Mouse (Mus musculus) macrophage (primary cell): ENCODE data around the gene Skp1a. TPM values are rescaled to one million over a fixed set of nuclear protein-coding genes. Genes with fewer than 3 reads are reported as not detected.
"Not testable (repeated sequence)": the region's sequence is repeated elsewhere in the genome, so short reads cannot be mapped to it uniquely, and the experiment has no call there.

Source experiments
- H3K27ac ChIP-seq: fragments of 350-480 bp; formaldehyde crosslinking; 2 replicates; pipeline ENCODE4 v1.9.0; 2021
- H3K36me3 ChIP-seq: fragments of 350-480 bp; formaldehyde crosslinking; 2 replicates; pipeline ENCODE4 v1.9.0; 2021; ENCODE audit errors: inconsistent target
- H3K4me3 ChIP-seq: fragments of 350-480 bp; formaldehyde crosslinking; 2 replicates; pipeline ENCODE4 v1.9.0; 2021; ENCODE audit errors: inconsistent target
- H3K79me2 ChIP-seq: fragments of 350-480 bp; formaldehyde crosslinking; 2 replicates; pipeline ENCODE4 v1.9.0; 2021; ENCODE audit errors: inconsistent target
- WGBS: methylation state at CpG from one replicate; pipeline ENCODE4 v1.1.7; 2026; ENCODE audit warnings: inconsistent platforms; ENCODE audit not compliant: missing documents; 5-methylcytosine and 5-hydroxymethylcytosine counted together
- polyA plus RNA-seq: library from polyadenylated mRNA; stranded (reverse); fragments of 250-400 nt; gene quantifications from 3 replicates; pipeline ENCODE4 v1.2.4, GENCODE M21; 2018; ENCODE audit warnings: inconsistent platforms
- total RNA-seq, 78 experiments: library from RNA; depleted of rRNA; stranded (reverse); fragments of 250-400 nt; gene quantifications; 1 replicate in 9 of 78; 2 replicates in 24 of 78; 3 replicates in 43 of 78; 4 replicates in 2 of 78; pipeline ENCODE4 v1.2.4; 2018; ENCODE audit warnings: inconsistent platforms in 56 of 78

Skp1a gene
- 10 to 100 TPM in 25 of 26 experiments, 1 to 10 TPM in 1; 8.2 to 33.5 (median 15.7) TPM for total RNA-seq (2018; cell fraction: chromatin; rRNA removed)
- 100 to 1,000 TPM in 21 of 26 experiments, 10 to 100 TPM in 5; 94.1 to 126 (median 114) TPM for total RNA-seq (2018; cell fraction: cytosol; rRNA removed)
- 10 to 100 TPM; 18.7 to 60.4 (median 29.6) TPM for total RNA-seq (2018; cell fraction: nucleus; rRNA removed)
- 121 to 172 TPM (median 132 TPM) in 3 replicates for polyA plus RNA-seq

GRCm38 (mm10) chr11:52231606-52232541 is at the start of gene Skp1a:
Gene Skp1a, plus strand, starts transcription at chr11:52231995.
- WGBS, result 1% methylated on average over 80 of the region's 87 CpGs
- Histone ChIP-seq H3K36me3 (no peaks in the 10 kb centered on the region), H3K4me3 (peak within 1 kb of the TSS; percentile 56)

GRCm38 (mm10) chr11:52196496-52197023 is 35.2 kb upstream of the Skp1a start:
- WGBS, result 65% methylated on average over 8 of the region's 8 CpGs
- H3K79me2 ChIP-seq, H3K36me3 ChIP-seq, H3K27ac ChIP-seq, H3K4me3 ChIP-seq: not testable (repeated sequence)

More at GRCm38 (mm10) chr11:52231606-52232541, at the start of gene Skp1a:
- Histone ChIP-seq H3K79me2 (peaks cover 49% of the 10 kb centered on the region), H3K27ac (peak within 1 kb of the TSS; percentile 90)

- H3K36me3 ChIP-seq, result no peaks in the 10 kb centered on the region
- H3K79me2 ChIP-seq, result no peaks in the 10 kb centered on the region
- H3K4me3 ChIP-seq, result no peak within 1 kb of the TSS
- no peak within 1 kb of the TSS for H3K27ac ChIP-seq
These were observed 17.9 kb upstream of the Skp1a start, which contains the start of gene Olfr1371 for GRCm38 (mm10) chr11:52213887-52214286. Gene Olfr1371, minus strand, starts transcription at chr11:52213987.

GRCm38 (mm10) chr11:52220282-52220681 is 11.5 kb upstream of the Skp1a start:
- 13% methylated on average over 4 of the region's 4 CpGs for WGBS
- H3K27ac ChIP-seq, result no peak overlapping the region
- H3K4me3 ChIP-seq, result no peak overlapping the region
- no peaks in the 10 kb centered on the region for H3K36me3 ChIP-seq
- no peaks in the 10 kb centered on the region for H3K79me2 ChIP-seq

GRCm38 (mm10) chr11:52221921-52222320 is 9.9 kb upstream of the Skp1a start:
- H3K36me3 ChIP-seq, H3K4me3 ChIP-seq, H3K27ac ChIP-seq, H3K79me2 ChIP-seq: not testable (repeated sequence)
- 90% methylated on average over 6 of the region's 6 CpGs for WGBS

- whole genome bisulfite sequencing, result 66% methylated on average over 6 of the region's 6 CpGs
- H3K27ac ChIP-seq, result no peak overlapping the region
- no peak overlapping the region for H3K4me3 ChIP-seq
- H3K79me2 ChIP-seq, result no peaks in the 10 kb centered on the region
- no peaks in the 10 kb centered on the region for H3K36me3 ChIP-seq
These were observed 8.9 kb upstream of the Skp1a start for GRCm38 (mm10) chr11:52222891-52223290.

- Histone ChIP-seq H3K36me3 (no peaks in the 10 kb centered on the region), H3K27ac (no peak overlapping the region), H3K4me3 (no peak overlapping the region), H3K79me2 (no peaks in the 10 kb centered on the region)
- WGBS, result 6% methylated on average over 19 of the region's 19 CpGs
These were observed 7.7 kb upstream of the Skp1a start for GRCm38 (mm10) chr11:52223968-52224682.

- H3K79me2 ChIP-seq, result no peaks in the 10 kb centered on the region
- no peak overlapping the region for H3K4me3 ChIP-seq
- H3K36me3 ChIP-seq, result no peaks in the 10 kb centered on the region
- H3K27ac ChIP-seq, result no peak overlapping the region
- WGBS, result 67% methylated on average over 3 of the region's 3 CpGs
These were observed 5.7 kb upstream of the Skp1a start for GRCm38 (mm10) chr11:52225986-52226599.

GRCm38 (mm10) chr11:52227053-52227452 is 4.7 kb upstream of the Skp1a start:
- Histone ChIP-seq H3K4me3 (no peak overlapping the region), H3K79me2 (peaks cover under 1% of the 10 kb centered on the region; the same call in 1 of the 2 replicates), H3K27ac (no peak overlapping the region), H3K36me3 (no peaks in the 10 kb centered on the region)
- 90% methylated on average over 3 of the region's 3 CpGs for WGBS

GRCm38 (mm10) chr11:52227466-52228226 is 4.1 kb upstream of the Skp1a start:
- Histone ChIP-seq H3K27ac (no peak overlapping the region), H3K36me3 (no peaks in the 10 kb centered on the region), H3K79me2 (peaks cover 7% of the 10 kb centered on the region), H3K4me3 (no peak overlapping the region)
- 90% methylated on average over 13 of the region's 13 CpGs for WGBS

GRCm38 (mm10) chr11:52228722-52229448 is 2.9 kb upstream of the Skp1a start:
- WGBS, result 96% methylated on average over 7 of the region's 7 CpGs
- Histone ChIP-seq H3K79me2 (peaks cover 19% of the 10 kb centered on the region), H3K36me3 (no peaks in the 10 kb centered on the region), H3K27ac (no peak overlapping the region), H3K4me3 (no peak overlapping the region)

- Histone ChIP-seq H3K36me3 (no peaks in the 10 kb centered on the region), H3K79me2 (peaks cover 37% of the 10 kb centered on the region), H3K27ac (no peak overlapping the region), H3K4me3 (no peak overlapping the region)
- WGBS, result 87% methylated on average over 5 of the region's 5 CpGs
These were observed 1.1 kb upstream of the Skp1a start for GRCm38 (mm10) chr11:52230694-52231093.

- H3K79me2 ChIP-seq, result peaks cover 60% of the 10 kb centered on the region
- H3K27ac ChIP-seq, result no peak overlapping the region
- WGBS, result 29% methylated on average over 3 of the region's 3 CpGs
- H3K36me3 ChIP-seq, result peaks cover 10% of the 10 kb centered on the region
- H3K4me3 ChIP-seq, result peak overlapping the region; percentile 56
These were observed 1.4 kb downstream of the Skp1a start for GRCm38 (mm10) chr11:52233043-52233653.
